Mouse (Mus musculus): ENCODE measurements at regions not wholly inside any gene's neighbourhood (a gene's known extent, or its start where the extent isn't known, plus 50 kb on each side); places are given as distances from the start of the nearest gene placed in this dataset.

DNA sequence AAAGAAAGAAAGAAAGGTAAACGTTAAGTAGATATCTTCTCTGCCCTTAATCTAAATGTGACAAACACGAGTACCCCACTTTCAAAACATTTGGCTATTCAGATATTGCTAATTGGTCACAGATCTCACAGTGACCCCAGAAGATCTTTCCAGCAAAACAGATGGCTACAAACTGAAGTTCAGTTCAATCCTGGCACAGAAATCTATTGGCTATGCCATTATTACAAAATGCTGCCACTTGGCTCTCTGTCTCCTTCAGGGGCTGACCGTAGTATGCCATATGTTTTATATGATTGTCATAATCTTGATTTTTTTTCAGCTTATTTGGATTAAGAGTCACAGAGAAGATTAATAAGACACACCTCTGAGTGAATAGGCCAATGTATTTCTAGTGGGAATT, 873.2 kb downstream of the Slc22a22 start:
- no peak overlapping the region for H3K27ac ChIP-seq (ENCODE audit: insufficient read depth, low read length)
- H3K4me3 ChIP-seq (replicated peaks; ENCODE audit: insufficient read depth, low read depth, low read length) = no peak overlapping the region
- 29% methylated on average over 3 of the region's 3 CpGs for WGBS
- DNase-seq = no peak
- H3K27me3 ChIP-seq (ENCODE audit: control insufficient read depth, insufficient read depth, low read length) = no peaks in the 10 kb centered on the region; the same call in 1 of the 2 replicates
- TF ChIP-seq CTCF (IDR thresholded peaks at IDR 0.05; ENCODE audit: borderline replicate concordance, insufficient read depth, low read depth, low read length) (no peak), POLR2A (IDR thresholded peaks at IDR 0.05; ENCODE audit: borderline replicate concordance, insufficient read depth, low read length) (no peak)
- no peaks in the 10 kb centered on the region for H3K4me1 ChIP-seq (ENCODE audit: control insufficient read depth, insufficient read depth, low read length)

DNA sequence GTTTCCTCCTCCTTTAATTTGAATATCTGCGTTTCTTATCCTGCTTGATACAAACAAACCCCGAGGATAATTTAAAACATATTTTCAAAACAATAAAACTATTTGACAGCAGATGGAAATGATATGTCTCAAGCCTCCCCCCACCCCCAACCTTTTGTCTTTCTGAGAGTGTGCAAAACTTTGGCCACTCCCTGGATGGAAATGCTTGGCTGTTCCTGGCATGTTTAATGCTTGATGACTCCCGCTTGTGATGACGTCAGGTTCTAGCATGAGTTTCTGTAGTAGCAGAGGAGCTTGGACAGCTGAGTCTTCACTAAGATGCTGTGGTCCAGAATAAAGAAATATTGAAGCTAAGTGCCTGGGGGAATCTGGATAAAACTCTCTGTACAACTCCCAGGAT, 884.8 kb downstream of the Slc22a22 start:
- Histone ChIP-seq H3K4me1 (ENCODE audit: control insufficient read depth, insufficient read depth, low read length) (no peaks in the 10 kb centered on the region), H3K27ac (ENCODE audit: insufficient read depth, low read length) (no peak overlapping the region), H3K4me3 (replicated peaks; ENCODE audit: insufficient read depth, low read depth, low read length) (no peak overlapping the region), H3K27me3 (ENCODE audit: control insufficient read depth, insufficient read depth, low read length) (no peaks in the 10 kb centered on the region)
- TF ChIP-seq CTCF (IDR thresholded peaks at IDR 0.05; ENCODE audit: borderline replicate concordance, insufficient read depth, low read depth, low read length) (no peak), POLR2A (IDR thresholded peaks at IDR 0.05; ENCODE audit: borderline replicate concordance, insufficient read depth, low read length) (no peak)
- WGBS = 78% methylated on average over 4 of the region's 4 CpGs
- no peak for DNase-seq

GRCm38 (mm10) chr15:56580745-56581515, 896.5 kb downstream of the Slc22a22 start:
- WGBS = 42% methylated on average over 3 of the region's 3 CpGs
- Histone ChIP-seq H3K27me3 (ENCODE audit: control insufficient read depth, insufficient read depth, low read length) (no peaks in the 10 kb centered on the region), H3K27ac (ENCODE audit: insufficient read depth, low read length) (no peak overlapping the region), H3K4me1 (ENCODE audit: control insufficient read depth, insufficient read depth, low read length) (no peaks in the 10 kb centered on the region), H3K4me3 (replicated peaks; ENCODE audit: insufficient read depth, low read depth, low read length) (no peak overlapping the region)
- TF ChIP-seq CTCF (IDR thresholded peaks at IDR 0.05; ENCODE audit: borderline replicate concordance, insufficient read depth, low read depth, low read length) (no peak), POLR2A (IDR thresholded peaks at IDR 0.05; ENCODE audit: borderline replicate concordance, insufficient read depth, low read length) (no peak)
- DNase-seq = no peak

GRCm38 (mm10) chr15:56563192-56563591, 914.2 kb downstream of the Slc22a22 start:
- no peak for TF ChIP-seq POLR2A (IDR thresholded peaks at IDR 0.05; ENCODE audit: borderline replicate concordance, insufficient read depth, low read length)
- TF ChIP-seq CTCF (IDR thresholded peaks at IDR 0.05; ENCODE audit: borderline replicate concordance, insufficient read depth, low read depth, low read length) = no peak
- Histone ChIP-seq H3K27me3 (ENCODE audit: control insufficient read depth, insufficient read depth, low read length) (no peaks in the 10 kb centered on the region), H3K4me1 (ENCODE audit: control insufficient read depth, insufficient read depth, low read length) (no peaks in the 10 kb centered on the region), H3K27ac (ENCODE audit: insufficient read depth, low read length) (no peak overlapping the region), H3K4me3 (replicated peaks; ENCODE audit: insufficient read depth, low read depth, low read length) (no peak overlapping the region)
- 50% methylated on average over 2 of the region's 2 CpGs for WGBS
- no peak for DNase-seq

- Histone ChIP-seq H3K27ac (ENCODE audit: insufficient read depth, low read length) (no peak overlapping the region), H3K4me3 (replicated peaks; ENCODE audit: insufficient read depth, low read depth, low read length) (no peak overlapping the region), H3K4me1 (ENCODE audit: control insufficient read depth, insufficient read depth, low read length) (no peaks in the 10 kb centered on the region), H3K27me3 (ENCODE audit: control insufficient read depth, insufficient read depth, low read length) (no peaks in the 10 kb centered on the region)
- WGBS = 80% methylated on average over 1 of the region's 1 CpGs
- DNase-seq = no peak
- TF ChIP-seq CTCF (IDR thresholded peaks at IDR 0.05; ENCODE audit: borderline replicate concordance, insufficient read depth, low read depth, low read length) = no peak
- TF ChIP-seq POLR2A (IDR thresholded peaks at IDR 0.05; ENCODE audit: borderline replicate concordance, insufficient read depth, low read length) = no peak
These were observed 914.6 kb downstream of the Slc22a22 start for GRCm38 (mm10) chr15:56562785-56563184.

DNA sequence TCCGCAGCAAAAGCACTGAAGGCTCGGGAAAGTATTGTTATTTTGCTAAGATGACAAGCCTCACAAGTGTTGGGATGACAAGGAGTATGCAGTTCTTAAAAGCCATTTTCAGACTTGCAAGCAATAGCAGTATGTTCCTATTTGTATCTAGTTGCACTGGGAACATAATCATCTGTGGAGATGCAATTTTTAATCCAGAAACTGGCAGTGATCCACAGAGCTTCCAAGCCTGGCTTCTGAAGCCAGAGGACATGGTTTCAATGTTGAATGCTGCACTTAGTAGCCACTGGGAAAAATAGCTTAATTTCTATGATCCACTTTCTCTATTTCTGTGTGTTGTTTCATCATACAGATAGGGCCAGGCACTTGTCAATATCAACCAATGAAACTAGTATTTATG, 915.3 kb downstream of the Slc22a22 start:
- Histone ChIP-seq H3K4me1 (ENCODE audit: control insufficient read depth, insufficient read depth, low read length) (no peaks in the 10 kb centered on the region), H3K4me3 (replicated peaks; ENCODE audit: insufficient read depth, low read depth, low read length) (no peak overlapping the region), H3K27ac (ENCODE audit: insufficient read depth, low read length) (no peak overlapping the region), H3K27me3 (ENCODE audit: control insufficient read depth, insufficient read depth, low read length) (no peaks in the 10 kb centered on the region)
- WGBS = 77% methylated on average over 2 of the region's 2 CpGs
- TF ChIP-seq CTCF (IDR thresholded peaks at IDR 0.05; ENCODE audit: borderline replicate concordance, insufficient read depth, low read depth, low read length) (no peak), POLR2A (IDR thresholded peaks at IDR 0.05; ENCODE audit: borderline replicate concordance, insufficient read depth, low read length) (no peak)
- no peak for DNase-seq

GRCm38 (mm10) chr15:56554386-56554785, 923.0 kb downstream of the Slc22a22 start:
- WGBS = 62% methylated on average over 3 of the region's 3 CpGs
- TF ChIP-seq POLR2A (IDR thresholded peaks at IDR 0.05; ENCODE audit: borderline replicate concordance, insufficient read depth, low read length) (no peak), CTCF (IDR thresholded peaks at IDR 0.05; ENCODE audit: borderline replicate concordance, insufficient read depth, low read depth, low read length) (no peak)
- H3K27ac ChIP-seq (ENCODE audit: insufficient read depth, low read length) = no peak overlapping the region

DNA sequence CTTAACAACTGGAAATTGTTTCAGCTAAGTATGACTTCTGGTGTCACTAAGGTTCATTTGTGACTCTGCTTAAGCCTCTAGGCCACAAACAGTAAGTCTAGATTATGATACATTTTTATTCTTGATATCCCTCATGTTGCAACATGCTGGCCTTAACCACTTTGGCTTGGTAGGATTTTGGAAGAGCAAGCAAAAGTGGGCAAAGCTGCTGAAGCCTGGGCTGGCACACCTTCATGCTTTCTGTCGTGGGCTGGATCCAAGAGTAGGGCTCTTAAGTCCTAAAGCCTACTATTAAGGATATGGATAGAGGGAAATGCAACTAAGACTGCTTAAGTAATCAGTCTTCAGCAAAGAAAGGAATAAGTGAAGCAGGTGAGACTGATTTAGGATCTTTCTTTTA, 923.6 kb downstream of the Slc22a22 start:
- Histone ChIP-seq H3K27ac (ENCODE audit: insufficient read depth, low read length) (no peak overlapping the region), H3K4me1 (ENCODE audit: control insufficient read depth, insufficient read depth, low read length) (no peaks in the 10 kb centered on the region), H3K4me3 (replicated peaks; ENCODE audit: insufficient read depth, low read depth, low read length) (no peak overlapping the region), H3K27me3 (ENCODE audit: control insufficient read depth, insufficient read depth, low read length) (no peaks in the 10 kb centered on the region)
- DNase-seq = no peak
- WGBS = 38% methylated on average over 1 of the region's 1 CpGs
- TF ChIP-seq POLR2A (IDR thresholded peaks at IDR 0.05; ENCODE audit: borderline replicate concordance, insufficient read depth, low read length) (no peak), CTCF (IDR thresholded peaks at IDR 0.05; ENCODE audit: borderline replicate concordance, insufficient read depth, low read depth, low read length) (no peak)

More at GRCm38 (mm10) chr15:56554386-56554785, 923.0 kb downstream of the Slc22a22 start:
- Histone ChIP-seq H3K27me3 (ENCODE audit: control insufficient read depth, insufficient read depth, low read length) (no peaks in the 10 kb centered on the region), H3K4me1 (ENCODE audit: control insufficient read depth, insufficient read depth, low read length) (no peaks in the 10 kb centered on the region), H3K4me3 (replicated peaks; ENCODE audit: insufficient read depth, low read depth, low read length) (no peak overlapping the region)
- DNase-seq = no peak
